Mouse (Mus musculus) adrenal gland, adult 8-10 months (tissue): ENCODE results near the gene Selenoh. TPM values are rescaled to one million over a fixed set of nuclear protein-coding genes. Genes with fewer than 3 reads are reported as not detected.

ENCODE experiments used
- DNase-seq: peaks from one replicate; pipeline ENCODE4 v3.0.0; 2022
- total RNA-seq, 4 experiments: library from RNA; stranded (reverse); gene quantifications; 2 replicates each; pipeline ENCODE4 v1.2.4; 2022

The Selenoh gene
- total RNA-seq, 4 experiments from 2014 or later = 31.8 to 49.5 (median 35.8) TPM

GRCm38 (mm10) chr2:84626366-84626975, 44.1 kb downstream of the Selenoh start:
- DNase-seq = no peak

GRCm38 (mm10) chr2:84624201-84624600, 46.4 kb downstream of the Selenoh start:
- DNase-seq = no peak

- DNase-seq = no peak
Observed at GRCm38 (mm10) chr2:84623428-84624119, 47.0 kb downstream of the Selenoh start.

GRCm38 (mm10) chr2:84622668-84623067, 47.9 kb downstream of the Selenoh start:
- no peak for DNase-seq

GRCm38 (mm10) chr2:84619646-84620340, 50.8 kb downstream of the Selenoh start:
- no peak for DNase-seq

Other genes with a start within 250 kb of the Selenoh start
- gene Calcrl, start 245.4 kb downstream of the Selenoh start, total RNA-seq = 10 to 100 TPM; 15.8 to 27.4 (median 24.1) TPM
- gene Tfpi, start 194.0 kb downstream of the Selenoh start, total RNA-seq = 10 to 100 TPM; 49.3 to 79.9 (median 60.1) TPM
- gene Ctnnd1, start 20.0 kb downstream of the Selenoh start, total RNA-seq = 100 to 1,000 TPM; 125 to 161 (median 155) TPM
- gene Btbd18, start 11.7 kb downstream of the Selenoh start, total RNA-seq = under 1 TPM in 2 of 4 experiments, not detected in 2; 0.10 to 0.12 TPM
- gene Gm28635, start 7.3 kb upstream of the Selenoh start, total RNA-seq = not detected
- gene Med19, start 7.6 kb upstream of the Selenoh start, total RNA-seq = 10 to 100 TPM; 21.1 to 30.7 (median 26.0) TPM
- gene Tmx2, start 8.4 kb upstream of the Selenoh start, total RNA-seq = 100 to 1,000 TPM; 161 to 203 (median 188) TPM
- 10 to 100 TPM; 58.8 to 72.1 (median 62.7) TPM for gene Zdhhc5, start 44.4 kb upstream of the Selenoh start, total RNA-seq
- 10 to 100 TPM; 12.6 to 15.2 (median 14.3) TPM for gene Clp1, start 56.6 kb upstream of the Selenoh start, total RNA-seq
- 10 to 100 TPM in 2 of 4 experiments, 1 to 10 TPM in 2; 4.5 to 11.8 (median 9.7) TPM for gene Ypel4, start 63.3 kb upstream of the Selenoh start, total RNA-seq
- gene Gm19426, start 72.9 kb upstream of the Selenoh start, total RNA-seq = 1 to 10 TPM; 1.7 to 4.3 (median 2.8) TPM
- 100 to 1,000 TPM in 1 of 4 experiments, 10 to 100 TPM in 3; 80.5 to 116 (median 91.7) TPM for gene Serping1, start 104.7 kb upstream of the Selenoh start, total RNA-seq
- 10 to 100 TPM; 13.3 to 20.7 (median 15.2) TPM for gene Ube2l6, start 128.1 kb upstream of the Selenoh start, total RNA-seq
- gene Smtnl1, start 151.9 kb upstream of the Selenoh start, total RNA-seq = not detected
- gene Timm10, start 156.2 kb upstream of the Selenoh start, total RNA-seq = 10 to 100 TPM; 28.2 to 43.5 (median 39.5) TPM
- gene Slc43a1, start 168.1 kb upstream of the Selenoh start, total RNA-seq = 1 to 10 TPM; 3.0 to 7.5 (median 5.5) TPM
- gene Rtn4rl2, start 215.9 kb upstream of the Selenoh start, total RNA-seq = 1 to 10 TPM; 1.2 to 1.8 (median 1.6) TPM